Mouse (Mus musculus) lung, adult 2 months (tissue): ENCODE measurements around the gene Hsph1.

ENCODE experiments used
- CTCF ChIP-seq: fragments of 200-500 bp; IDR thresholded peaks from 2 replicates; pipeline ENCODE4 v1.5.1; 2011; ENCODE audit warnings: mild to moderate bottlenecking, low read length, control low read depth; ENCODE audit not compliant: insufficient read depth
- POLR2A ChIP-seq: fragments of 200-500 bp; IDR thresholded peaks from 2 replicates; pipeline ENCODE4 v1.6.1; 2011; ENCODE audit warnings: low read depth, mild to moderate bottlenecking, control low read depth, low read length, borderline replicate concordance; ENCODE audit errors: extremely low read depth

- TF ChIP-seq POLR2A (no peak), CTCF (no peak)
These were observed 14.0 kb upstream of the Hsph1 start for GRCm38 (mm10) chr5:149650179-149650553.
